15 mouse cellular contexts compared by ENCODE assay signal in the genomic region with DNA sequence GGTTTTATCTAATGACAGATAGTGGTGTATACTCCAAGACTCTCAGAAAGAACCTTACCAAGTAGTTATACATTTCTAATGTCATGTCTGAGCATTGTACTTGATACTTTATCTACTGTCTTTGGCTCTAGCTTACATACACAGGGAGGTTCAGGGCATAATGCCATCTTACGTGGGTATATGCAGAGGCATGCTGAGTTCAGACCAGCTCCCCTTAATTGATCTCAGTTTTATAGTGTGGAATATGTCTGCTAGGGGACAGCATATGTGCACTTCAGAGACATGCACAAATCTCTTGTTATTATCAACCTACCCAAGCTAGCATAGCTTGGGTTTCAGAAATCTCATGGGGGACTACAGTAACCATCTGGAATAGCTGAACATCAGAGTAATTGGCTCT.
"Had no signal": no experiment of that assay in that cellular context is flagged by ENCODE, and none has a peak within 500 bp of the region (broad histone marks: within the 10 kb centered on the region; RNA-seq: fewer than 3 reads in every experiment).

No protein-coding gene starts in this region.

- H3K27ac ChIP-seq: neural tube, embryonic 12.5 days; stomach, embryonic 15.5 days; stomach, postnatal 0 days had no signal

- H3K9me3 ChIP-seq: neural tube, embryonic 12.5 days; stomach, embryonic 15.5 days had no signal

- H3K9ac ChIP-seq: neural tube, embryonic 12.5 days; stomach, embryonic 15.5 days had no signal

- DNase-seq: retina, postnatal 1 day; right cerebral cortex, adult 18-20 months; right cerebral cortex, postnatal 14 days; right cerebral cortex, postnatal 25 days; right cerebral cortex, postnatal 4 days; spleen, adult 18-20 months; thymus, adult 18-20 months; thymus, adult 2 months; thymus, postnatal 14 days; thymus, postnatal 25 days; thymus, postnatal 36 days; thymus, postnatal 4 days had no signal

- H3K4me3 ChIP-seq: neural tube, embryonic 12.5 days; stomach, embryonic 15.5 days had no signal

- H3K27me3 ChIP-seq: neural tube, embryonic 12.5 days; stomach, embryonic 15.5 days had no signal

- H3K36me3 ChIP-seq: stomach, embryonic 15.5 days had no signal

- H3K4me2 ChIP-seq: neural tube, embryonic 12.5 days; stomach, embryonic 15.5 days had no signal

- H3K4me1 ChIP-seq: neural tube, embryonic 12.5 days; stomach, embryonic 15.5 days had no signal
